8 mouse cellular contexts compared by ENCODE assay signal in genomic region chr1:106628718-106629469, GRCm38 (mm10).
DNase-seq lines count a peak whose midpoint lies in the region; TF ChIP-seq lines count a peak whose summit lies in the region.

No protein-coding gene starts in this region.

- TF ChIP-seq CTCF in testis, adult 2 months (IDR thresholded peaks at IDR 0.05; ENCODE audit: control insufficient read depth, insufficient read depth, insufficient replicate concordance, low read depth, low read length) = peak; percentile 45; the same call in 1 of the 2 replicates

- DNase-seq in testis, postnatal 14 days (ENCODE audit: low spot score) = no peak
- peak; percentile 43 for DNase-seq in embryonic facial prominence, embryonic 10.5 days (ENCODE audit: low spot score)
- peak; percentile 59 for DNase-seq in heart, postnatal 4 days
- peak; percentile 16 for DNase-seq in liver
- DNase-seq in retina, postnatal 1 day = peak; percentile 53
- DNase-seq in ovary, postnatal 14 days (ENCODE audit: low spot score) = no peak
- no peak for DNase-seq in natural killer cell, adult 2 months (ENCODE audit: low spot score in 2 of 2)

- no peaks in the 10 kb centered on the region; the same call in 1 of the 2 replicates for H3K4me1 ChIP-seq in testis, adult 2 months (ENCODE audit: control insufficient read depth, insufficient read depth, low read length)
- peaks cover 34% of the 10 kb centered on the region for H3K4me1 ChIP-seq in embryonic facial prominence, embryonic 10.5 days

- H3K4me3 ChIP-seq in testis, adult 2 months (ENCODE audit: control insufficient read depth, low read depth, low read length) = no peak overlapping the region
- H3K4me3 ChIP-seq in embryonic facial prominence, embryonic 10.5 days = no peak overlapping the region

- no peaks in the 10 kb centered on the region for H3K9me3 ChIP-seq in embryonic facial prominence, embryonic 10.5 days

- H3K36me3 ChIP-seq in testis, adult 2 months (ENCODE audit: control insufficient read depth, insufficient read depth, low read length) = no peaks in the 10 kb centered on the region
- no peaks in the 10 kb centered on the region for H3K36me3 ChIP-seq in embryonic facial prominence, embryonic 10.5 days (replicated peaks)

- H3K27me3 ChIP-seq in testis, adult 2 months (ENCODE audit: control insufficient read depth, insufficient read depth, low read length) = no peaks in the 10 kb centered on the region
- no peaks in the 10 kb centered on the region for H3K27me3 ChIP-seq in embryonic facial prominence, embryonic 10.5 days (replicated peaks; ENCODE audit: low read depth, poor library complexity, severe bottlenecking)

- H3K27ac ChIP-seq in testis, adult 2 months (ENCODE audit: control insufficient read depth, insufficient read depth, low read depth, low read length) = no peak overlapping the region; the same call in 1 of the 2 replicates
- peak overlapping the region; percentile 62 for H3K27ac ChIP-seq in embryonic facial prominence, embryonic 10.5 days (replicated peaks)

- no peak for TF ChIP-seq POLR2A in testis, adult 2 months (IDR thresholded peaks at IDR 0.05; ENCODE audit: control insufficient read depth, low read depth, low read length)

- WGBS in embryonic facial prominence, embryonic 10.5 days = 21% methylated on average over 3 of the region's 3 CpGs

Comparison
In these comparisons a context has a peak if more than half of its experiments do, and no peak if none do; other contexts are left out.
1. DNase-seq: peak in embryonic facial prominence, embryonic 10.5 days (single experiment), heart, postnatal 4 days (single experiment), liver (single experiment) and retina, postnatal 1 day (single experiment); none in testis, postnatal 14 days (single experiment), ovary, postnatal 14 days (single experiment) and natural killer cell, adult 2 months (0 of 2).